Mouse (Mus musculus) midbrain, embryonic 14.5 days (tissue): ENCODE measurements around the gene Mcemp1. TPM values are rescaled to one million over a fixed set of nuclear protein-coding genes. Genes with fewer than 3 reads are reported as not detected.
A peak's percentile ranks its signal among the peaks of the same experiment; 100 is the strongest.

ENCODE experiments used
- ATAC-seq: fragments of 200-750 bp; cut with Nextera tagmentation; 2 replicates; pipeline ENCODE4 v1.8.0; 2017; ENCODE audit warnings: moderate number of reproducible peaks, moderate library complexity; ENCODE audit not compliant: low FRiP score, low TSS enrichment
- DNase-seq: peaks from one replicate; pipeline ENCODE4 v3.0.0-alpha.2; 2015
- H3K27ac ChIP-seq: fragments of 300-500 bp; sonication (generic); replicated peaks from 2 replicates; pipeline ENCODE4 v1.5.1; 2014; ENCODE audit warnings: mild to moderate bottlenecking, low read depth, low read length, moderate library complexity
- H3K27me3 ChIP-seq: fragments of 300-500 bp; sonication (generic); 2 replicates; pipeline ENCODE4 v1.6.1; 2014; ENCODE audit warnings: low read length, control low read depth, mixed read lengths; ENCODE audit not compliant: control insufficient read depth, insufficient read depth
- H3K36me3 ChIP-seq: fragments of 300-500 bp; sonication (generic); 2 replicates; pipeline ENCODE4 v1.6.1; 2014; ENCODE audit warnings: low read length, control low read depth; ENCODE audit not compliant: control insufficient read depth, insufficient read depth
- H3K4me1 ChIP-seq: fragments of 300-500 bp; sonication (generic); 2 replicates; pipeline ENCODE4 v1.6.1; 2014; ENCODE audit warnings: mild to moderate bottlenecking, antibody characterized with exemption, low read length, control low read depth; ENCODE audit not compliant: control insufficient read depth, insufficient read depth
- H3K4me2 ChIP-seq: fragments of 300-500 bp; sonication (generic); 2 replicates; pipeline ENCODE4 v1.6.1; 2014; ENCODE audit warnings: mild to moderate bottlenecking, low read length, moderate library complexity
- H3K4me3 ChIP-seq: fragments of 300-500 bp; sonication (generic); replicated peaks from 2 replicates; pipeline ENCODE4 v1.5.1; 2014; ENCODE audit warnings: low read depth, low read length
- H3K9ac ChIP-seq: fragments of 300-500 bp; sonication (generic); replicated peaks from 2 replicates; pipeline ENCODE4 v1.6.1; 2014; ENCODE audit warnings: mild to moderate bottlenecking, low read length, moderate library complexity
- H3K9me3 ChIP-seq: fragments of 300-500 bp; sonication (generic); 2 replicates; pipeline ENCODE4 v1.6.1; 2016; ENCODE audit warnings: low read length, control low read depth, mixed read lengths; ENCODE audit not compliant: control insufficient read depth
- WGBS: fragments of 180-500 bp; shearing (Covaris S2); extraction: QIAGEN DNeasy Blood & Tissue Kit; methylation state at CpG from one replicate; pipeline ENCODE4 v1.1.7; 2014; 5-methylcytosine and 5-hydroxymethylcytosine counted together
- polyA plus RNA-seq: library from polyadenylated mRNA; unstranded; fragments of >200 nt; fragmentation: Nextera tagmentation; extraction: Ambion mirVana; gene quantifications from 2 replicates; pipeline ENCODE4 v1.2.1, GENCODE M21; 2014

Mcemp1 gene
- 0.14 TPM in 1 of 2 replicates, not detected in the other for polyA plus RNA-seq

DNA sequence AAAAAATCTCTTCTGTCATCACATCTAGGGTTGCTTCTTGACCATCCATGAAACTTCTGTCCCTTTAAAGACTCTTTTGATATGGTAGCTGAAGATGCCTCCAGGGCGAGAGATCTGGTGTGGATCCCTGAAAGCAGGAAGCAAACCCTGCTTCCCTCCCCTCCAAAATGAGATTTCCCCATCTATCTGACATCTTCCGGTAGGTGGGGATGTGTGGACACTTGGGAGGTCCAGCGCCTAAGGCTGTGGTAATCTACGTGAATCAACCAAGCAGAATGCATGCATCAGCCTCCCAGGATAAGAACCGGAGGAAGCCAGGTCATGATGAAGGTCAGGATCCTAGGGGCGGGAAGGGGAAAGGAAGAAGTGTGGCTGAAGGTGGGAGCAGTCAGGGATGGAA is at the start of gene Mcemp1:
Gene Mcemp1 (plus strand): TSS at position 248 of the 400 bp plus-strand sequence.
- no peaks in the 10 kb centered on the region for H3K4me1 ChIP-seq
- H3K9ac ChIP-seq = no peak within 1 kb of the TSS
- DNase-seq = no peak
- no peak within 1 kb of the TSS for H3K27ac ChIP-seq
- H3K27me3 ChIP-seq = no peaks in the 10 kb centered on the region
- no peak within 1 kb of the TSS for H3K4me3 ChIP-seq
- H3K36me3 ChIP-seq = no peaks in the 10 kb centered on the region
- WGBS = 70% methylated on average over 6 of the region's 6 CpGs
- no peak for ATAC-seq
- no peaks in the 10 kb centered on the region for H3K9me3 ChIP-seq
- H3K4me2 ChIP-seq = no peak within 1 kb of the TSS

DNA sequence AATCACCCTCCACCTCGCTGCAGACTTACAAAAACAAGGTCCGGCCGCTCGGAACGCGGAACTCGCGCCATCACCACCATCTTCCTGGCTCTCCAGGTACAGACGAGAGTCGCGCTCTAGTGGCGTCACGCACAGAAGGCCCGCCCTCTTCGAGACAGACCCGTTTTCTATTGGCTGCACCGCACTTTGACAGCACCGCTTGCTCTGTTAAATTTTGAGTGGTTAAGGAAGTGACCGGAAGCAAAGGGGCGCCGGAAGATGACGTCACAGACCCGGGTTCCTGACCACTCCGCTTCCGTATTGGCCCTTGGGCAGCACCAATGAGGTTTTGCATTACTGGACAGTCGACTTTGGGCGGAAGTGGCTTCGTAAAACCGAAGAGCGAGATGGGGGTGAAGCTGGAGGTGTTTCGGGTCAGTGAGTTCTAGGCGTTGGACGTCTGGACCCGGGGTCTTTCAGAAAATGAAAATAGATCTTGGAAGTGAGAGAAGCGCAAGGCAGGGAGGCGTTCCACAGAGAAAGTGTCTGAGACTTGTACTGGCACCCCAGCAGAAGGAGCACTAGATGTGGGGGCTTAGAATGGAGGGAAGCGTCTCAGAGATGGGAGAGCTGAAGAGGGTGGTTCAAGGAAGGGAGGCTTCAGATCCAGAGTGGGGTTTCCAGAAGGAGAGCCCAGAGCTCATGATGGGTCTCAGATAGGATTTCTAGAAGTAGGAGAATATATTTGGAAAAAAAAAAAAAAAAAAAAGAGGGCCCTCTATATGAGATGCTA is 44.2 kb upstream of the Mcemp1 start, which contains the start of the genes Xab2 and Pet100:
Gene Xab2 (minus strand): TSS at position 118 of the 772 bp plus-strand sequence.
Gene Pet100 (plus strand): TSS at position 350 of the 772 bp plus-strand sequence.
- peak; percentile 98 for ATAC-seq
- WGBS = under 1% methylated on average over 37 of the region's 37 CpGs
- H3K27me3 ChIP-seq = no peaks in the 10 kb centered on the region
- no peak within 1 kb of the TSS for H3K27ac ChIP-seq
- H3K4me1 ChIP-seq = peaks cover 12% of the 10 kb centered on the region
- peak within 1 kb of the TSS; percentile 69 for H3K9ac ChIP-seq
- peak within 1 kb of the TSS; percentile 75 for H3K4me3 ChIP-seq
- peak within 1 kb of the TSS; percentile 93 for H3K4me2 ChIP-seq
- H3K36me3 ChIP-seq = peaks cover 25% of the 10 kb centered on the region
- no peaks in the 10 kb centered on the region for H3K9me3 ChIP-seq
- DNase-seq = peak; percentile 100

GRCm38 (mm10) chr8:3622119-3622518 is 43.4 kb upstream of the Mcemp1 start:
- H3K9ac ChIP-seq = peak overlapping the region; percentile 65
- H3K4me2 ChIP-seq = peak overlapping the region; percentile 73
- peak overlapping the region; percentile 75 for H3K4me3 ChIP-seq
- DNase-seq (no peak), ATAC-seq (no peak)
- H3K36me3 ChIP-seq = peaks cover 17% of the 10 kb centered on the region
- H3K27me3 ChIP-seq = no peaks in the 10 kb centered on the region
- WGBS = 67% methylated on average over 8 of the region's 8 CpGs
- H3K9me3 ChIP-seq = no peaks in the 10 kb centered on the region
- no peak overlapping the region for H3K27ac ChIP-seq
- H3K4me1 ChIP-seq = peaks cover 12% of the 10 kb centered on the region

- H3K4me2 ChIP-seq = no peak within 1 kb of the TSS
- no peak for ATAC-seq
- H3K27me3 ChIP-seq = peaks cover 3% of the 10 kb centered on the region; the same call in 1 of the 2 replicates
- peaks cover 7% of the 10 kb centered on the region for H3K4me1 ChIP-seq
- DNase-seq = no peak
- no peaks in the 10 kb centered on the region for H3K9me3 ChIP-seq
- 61% methylated on average over 1 of the region's 1 CpGs for WGBS
- no peak within 1 kb of the TSS for H3K27ac ChIP-seq
- H3K36me3 ChIP-seq = no peaks in the 10 kb centered on the region
- H3K9ac ChIP-seq = no peak within 1 kb of the TSS; the same call in 1 of the 2 replicates
- no peak within 1 kb of the TSS for H3K4me3 ChIP-seq
Observed at GRCm38 (mm10) chr8:3625445-3625844, 40.1 kb upstream of the Mcemp1 start, which contains the start of gene Pcp2. TSS of gene Pcp2 (minus strand) at chr8:3625545.

GRCm38 (mm10) chr8:3626971-3627370 is 38.6 kb upstream of the Mcemp1 start:
- no peak for DNase-seq
- Histone ChIP-seq H3K27ac (no peak overlapping the region), H3K4me2 (no peak overlapping the region), H3K27me3 (peaks cover 3% of the 10 kb centered on the region; the same call in 1 of the 2 replicates), H3K9ac (no peak overlapping the region), H3K4me1 (peaks cover 13% of the 10 kb centered on the region), H3K9me3 (no peaks in the 10 kb centered on the region), H3K36me3 (no peaks in the 10 kb centered on the region), H3K4me3 (no peak overlapping the region)
- no peak for ATAC-seq
- WGBS = 65% methylated on average over 5 of the region's 5 CpGs

DNA sequence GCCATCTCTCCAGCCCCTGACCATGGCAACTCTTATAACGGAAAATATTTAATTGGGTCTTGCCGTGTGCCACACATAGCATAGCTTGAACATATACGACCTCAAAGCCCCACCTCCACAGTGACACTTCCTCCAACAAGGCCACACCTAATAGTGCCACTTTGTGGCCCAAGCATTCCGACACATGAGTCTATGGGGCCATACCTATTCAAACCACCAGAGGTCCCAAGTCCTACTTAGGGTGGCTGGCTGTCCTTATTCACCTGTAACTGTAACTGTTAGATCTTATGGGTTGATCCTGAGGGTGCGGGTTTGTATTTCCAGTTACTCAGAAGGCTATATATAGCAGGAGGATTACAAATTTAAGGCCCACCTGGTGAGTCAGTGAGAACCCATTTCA is 37.5 kb upstream of the Mcemp1 start:
- no peaks in the 10 kb centered on the region for H3K36me3 ChIP-seq
- DNase-seq (peak; percentile 50), ATAC-seq (no peak)
- H3K9me3 ChIP-seq = no peaks in the 10 kb centered on the region
- H3K4me1 ChIP-seq = peaks cover 10% of the 10 kb centered on the region; the same call in 1 of the 2 replicates
- WGBS = 27% methylated on average over 5 of the region's 5 CpGs
- H3K4me2 ChIP-seq = no peak overlapping the region
- no peak overlapping the region for H3K27ac ChIP-seq
- H3K9ac ChIP-seq = no peak overlapping the region
- no peak overlapping the region for H3K4me3 ChIP-seq
- peaks cover 3% of the 10 kb centered on the region; the same call in 1 of the 2 replicates for H3K27me3 ChIP-seq

DNA sequence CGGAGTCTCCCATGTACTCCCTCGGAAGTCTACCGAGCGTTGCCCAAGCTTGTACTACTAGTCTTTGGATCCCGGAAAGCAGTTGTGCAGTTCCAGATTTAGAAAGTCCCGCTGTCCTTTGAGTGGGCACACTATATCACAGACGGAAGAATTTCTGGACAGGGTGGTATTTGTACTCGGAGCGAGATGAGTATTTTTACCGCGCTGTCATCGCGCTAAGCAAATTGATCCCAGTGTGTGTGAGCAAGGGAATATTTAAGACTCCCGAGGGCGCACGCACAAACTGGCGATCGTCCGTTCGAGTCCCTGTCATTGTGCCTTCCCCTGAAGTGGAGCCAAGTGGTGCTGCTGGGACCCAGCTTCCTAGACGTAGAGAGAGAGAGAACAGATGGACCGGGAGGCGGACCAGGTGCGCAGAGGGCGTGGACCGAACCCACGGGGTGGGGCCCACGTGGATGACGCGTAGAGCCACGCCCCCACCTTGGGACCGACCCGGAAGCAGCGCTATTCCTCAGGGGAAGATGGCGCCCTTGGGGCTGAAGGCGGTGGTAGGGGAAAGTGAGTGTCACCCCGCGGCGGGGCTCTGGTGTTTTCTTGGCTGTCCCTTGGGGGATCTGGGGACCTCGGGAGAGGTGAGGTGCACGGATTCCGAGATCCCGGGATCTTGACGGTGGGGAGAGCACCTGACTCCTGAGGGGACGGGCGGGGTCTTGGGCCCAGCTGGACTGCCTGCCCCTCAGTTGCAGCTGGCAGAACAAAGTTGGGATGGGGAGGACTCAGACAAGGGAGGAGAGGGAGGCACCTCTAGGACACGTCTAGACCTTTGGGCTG is 34.7 kb upstream of the Mcemp1 start, which contains the start of gene Stxbp2:
Gene Stxbp2 (plus strand): TSS at position 309 of the 831 bp plus-strand sequence.
- H3K27me3 ChIP-seq = peaks cover 3% of the 10 kb centered on the region; the same call in 1 of the 2 replicates
- 0 out of 2 replicates have a peak, but pooled peaks have one; percentile 56 for ATAC-seq
- H3K36me3 ChIP-seq = no peaks in the 10 kb centered on the region
- WGBS = 5% methylated on average over 47 of the region's 47 CpGs
- peak; percentile 73 for DNase-seq
- H3K4me1 ChIP-seq = peaks cover 10% of the 10 kb centered on the region; the same call in 1 of the 2 replicates
- no peaks in the 10 kb centered on the region for H3K9me3 ChIP-seq
- H3K4me2 ChIP-seq = peak within 1 kb of the TSS; percentile 64
- peak within 1 kb of the TSS; percentile 40 for H3K4me3 ChIP-seq
- H3K9ac ChIP-seq = peak within 1 kb of the TSS; percentile 30; the same call in 1 of the 2 replicates
- H3K27ac ChIP-seq = no peak within 1 kb of the TSS

DNA sequence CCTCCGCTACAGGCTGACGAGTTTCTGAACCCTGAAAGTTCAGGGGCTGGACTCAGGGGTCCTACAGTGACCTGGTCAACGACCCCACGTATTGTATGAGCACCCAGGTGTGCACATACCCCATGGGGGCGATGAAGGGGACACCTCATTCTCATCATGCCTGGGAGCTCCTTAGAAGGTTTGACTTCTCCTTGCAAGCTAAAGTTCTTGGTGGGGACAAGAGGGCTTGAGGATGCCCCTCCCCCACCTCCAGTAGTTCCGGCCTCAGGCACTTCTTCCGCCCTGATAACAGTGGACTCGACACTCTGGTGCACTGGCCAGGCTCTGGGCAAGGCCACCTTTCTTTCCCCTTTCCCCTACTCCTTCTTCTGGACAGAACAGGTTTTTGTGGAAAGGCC is 34.1 kb upstream of the Mcemp1 start:
- Histone ChIP-seq H3K4me2 (peak overlapping the region; percentile 64), H3K27me3 (peaks cover 3% of the 10 kb centered on the region; the same call in 1 of the 2 replicates), H3K4me1 (peaks cover 10% of the 10 kb centered on the region; the same call in 1 of the 2 replicates), H3K27ac (no peak overlapping the region), H3K36me3 (0 out of 2 replicates have a peak, but pooled peaks cover 4% of the 10 kb centered on the region), H3K4me3 (peak overlapping the region; percentile 40), H3K9ac (no peak overlapping the region), H3K9me3 (no peaks in the 10 kb centered on the region)
- 0 out of 2 replicates have a peak, but pooled peaks have one; percentile 8 for ATAC-seq
- DNase-seq = no peak
- WGBS = 24% methylated on average over 8 of the region's 8 CpGs
